Mouse (Mus musculus): ENCODE results near the gene Tnr. TPM values are rescaled to one million over a fixed set of nuclear protein-coding genes. Genes with fewer than 3 reads are reported as not detected.

Gene Tnr
- polyA plus RNA-seq, 1 experiment from 2014 or later, result 5.3 TPM

- H3K36me3 ChIP-seq, result no peaks in the 10 kb centered on the region
- no peak overlapping the region for H3K9ac ChIP-seq (replicated peaks)
- no peaks in the 10 kb centered on the region for H3K4me1 ChIP-seq
- ATAC-seq (ENCODE audit: low FRiP score), result no peak
- no peak overlapping the region for H3K27ac ChIP-seq (replicated peaks)
- H3K9me3 ChIP-seq (replicated peaks), result no peaks in the 10 kb centered on the region
- WGBS, result 67% methylated on average over 4 of the region's 4 CpGs
- no peaks in the 10 kb centered on the region for H3K27me3 ChIP-seq (replicated peaks)
- H3K4me3 ChIP-seq (replicated peaks), result no peak overlapping the region
- no peak overlapping the region for H3K4me2 ChIP-seq
Observed at GRCm38 (mm10) chr1:159730826-159731225, 207.3 kb downstream of the Tnr start.

- Histone ChIP-seq H3K9me3 (replicated peaks) (no peaks in the 10 kb centered on the region), H3K4me2 (no peak overlapping the region), H3K27me3 (replicated peaks) (no peaks in the 10 kb centered on the region), H3K36me3 (no peaks in the 10 kb centered on the region), H3K4me3 (replicated peaks) (no peak overlapping the region), H3K4me1 (no peaks in the 10 kb centered on the region), H3K9ac (replicated peaks) (no peak overlapping the region), H3K27ac (replicated peaks) (no peak overlapping the region)
- 94% methylated on average over 3 of the region's 3 CpGs for WGBS
- no peak for ATAC-seq (ENCODE audit: low FRiP score)
Observed at GRCm38 (mm10) chr1:159735099-159735498, 211.5 kb downstream of the Tnr start.

- H3K4me2 ChIP-seq, result no peak overlapping the region
- H3K36me3 ChIP-seq, result no peaks in the 10 kb centered on the region
- no peaks in the 10 kb centered on the region for H3K9me3 ChIP-seq (replicated peaks)
- peaks cover 8% of the 10 kb centered on the region; the same call in 1 of the 2 replicates for H3K4me1 ChIP-seq
- 58% methylated on average over 3 of the region's 3 CpGs for WGBS
- H3K27me3 ChIP-seq (replicated peaks), result no peaks in the 10 kb centered on the region
- no peak overlapping the region for H3K27ac ChIP-seq (replicated peaks)
- no peak for ATAC-seq (ENCODE audit: low FRiP score)
- H3K4me3 ChIP-seq (replicated peaks), result no peak overlapping the region
- H3K9ac ChIP-seq (replicated peaks), result no peak overlapping the region
Observed at GRCm38 (mm10) chr1:159739478-159739877, 215.9 kb downstream of the Tnr start.

GRCm38 (mm10) chr1:159741237-159742002 lies 217.9 kb downstream of the Tnr start:
- H3K4me3 ChIP-seq (replicated peaks), result no peak overlapping the region
- H3K9me3 ChIP-seq (replicated peaks), result no peaks in the 10 kb centered on the region
- WGBS, result 62% methylated on average over 3 of the region's 3 CpGs
- no peaks in the 10 kb centered on the region for H3K36me3 ChIP-seq
- H3K9ac ChIP-seq (replicated peaks), result no peak overlapping the region
- no peaks in the 10 kb centered on the region for H3K27me3 ChIP-seq (replicated peaks)
- ATAC-seq (ENCODE audit: low FRiP score), result no peak
- no peak overlapping the region for H3K27ac ChIP-seq (replicated peaks)
- H3K4me2 ChIP-seq, result no peak overlapping the region
- peaks cover 8% of the 10 kb centered on the region; the same call in 1 of the 2 replicates for H3K4me1 ChIP-seq

- no peak overlapping the region for H3K4me3 ChIP-seq (replicated peaks)
- H3K36me3 ChIP-seq, result no peaks in the 10 kb centered on the region
- H3K9me3 ChIP-seq (replicated peaks), result no peaks in the 10 kb centered on the region
- no peak overlapping the region for H3K9ac ChIP-seq (replicated peaks)
- peaks cover 8% of the 10 kb centered on the region; the same call in 1 of the 2 replicates for H3K4me1 ChIP-seq
- no peak for ATAC-seq (ENCODE audit: low FRiP score)
- no peaks in the 10 kb centered on the region for H3K27me3 ChIP-seq (replicated peaks)
- no peak overlapping the region for H3K4me2 ChIP-seq
- no peak overlapping the region for H3K27ac ChIP-seq (replicated peaks)
- WGBS, result 50% methylated on average over 3 of the region's 3 CpGs
Observed at GRCm38 (mm10) chr1:159742003-159742274, 218.4 kb downstream of the Tnr start.

- Histone ChIP-seq H3K36me3 (no peaks in the 10 kb centered on the region), H3K27me3 (replicated peaks) (no peaks in the 10 kb centered on the region), H3K4me2 (no peak overlapping the region), H3K27ac (replicated peaks) (no peak overlapping the region), H3K4me1 (peaks cover 8% of the 10 kb centered on the region; the same call in 1 of the 2 replicates), H3K9me3 (replicated peaks) (no peaks in the 10 kb centered on the region), H3K9ac (replicated peaks) (no peak overlapping the region), H3K4me3 (replicated peaks) (no peak overlapping the region)
- 92% methylated on average over 2 of the region's 2 CpGs for WGBS
- no peak for ATAC-seq (ENCODE audit: low FRiP score)
Observed at GRCm38 (mm10) chr1:159743744-159744253, 220.2 kb downstream of the Tnr start.

- no peak overlapping the region for H3K4me3 ChIP-seq (replicated peaks)
- no peaks in the 10 kb centered on the region for H3K9me3 ChIP-seq (replicated peaks)
- no peak overlapping the region for H3K27ac ChIP-seq (replicated peaks)
- H3K27me3 ChIP-seq (replicated peaks), result no peaks in the 10 kb centered on the region
- peaks cover 8% of the 10 kb centered on the region; the same call in 1 of the 2 replicates for H3K4me1 ChIP-seq
- 68% methylated on average over 2 of the region's 2 CpGs for WGBS
- H3K9ac ChIP-seq (replicated peaks), result no peak overlapping the region
- no peak overlapping the region for H3K4me2 ChIP-seq
- no peaks in the 10 kb centered on the region for H3K36me3 ChIP-seq
- no peak for ATAC-seq (ENCODE audit: low FRiP score)
Observed at GRCm38 (mm10) chr1:159745311-159745710, 221.7 kb downstream of the Tnr start.

- ATAC-seq (ENCODE audit: low FRiP score), result no peak
- no peak overlapping the region for H3K27ac ChIP-seq (replicated peaks)
- H3K9me3 ChIP-seq (replicated peaks), result no peaks in the 10 kb centered on the region
- no peak overlapping the region for H3K9ac ChIP-seq (replicated peaks)
- WGBS, result 82% methylated on average over 7 of the region's 7 CpGs
- H3K4me1 ChIP-seq, result no peaks in the 10 kb centered on the region
- no peak overlapping the region for H3K4me3 ChIP-seq (replicated peaks)
- no peak overlapping the region for H3K4me2 ChIP-seq
- H3K27me3 ChIP-seq (replicated peaks), result no peaks in the 10 kb centered on the region
- H3K36me3 ChIP-seq, result no peaks in the 10 kb centered on the region
Observed at GRCm38 (mm10) chr1:159747969-159748368, 224.4 kb downstream of the Tnr start.

GRCm38 (mm10) chr1:159750411-159750810 lies 226.8 kb downstream of the Tnr start:
- Histone ChIP-seq H3K4me3 (replicated peaks) (no peak overlapping the region), H3K36me3 (no peaks in the 10 kb centered on the region), H3K9ac (replicated peaks) (no peak overlapping the region), H3K27ac (replicated peaks) (no peak overlapping the region), H3K4me1 (no peaks in the 10 kb centered on the region), H3K9me3 (replicated peaks) (no peaks in the 10 kb centered on the region), H3K27me3 (replicated peaks) (no peaks in the 10 kb centered on the region), H3K4me2 (no peak overlapping the region)
- 47% methylated on average over 5 of the region's 5 CpGs for WGBS
- no peak for ATAC-seq (ENCODE audit: low FRiP score)

- no peak for ATAC-seq (ENCODE audit: low FRiP score)
- no peaks in the 10 kb centered on the region for H3K27me3 ChIP-seq (replicated peaks)
- no peaks in the 10 kb centered on the region for H3K9me3 ChIP-seq (replicated peaks)
- no peak overlapping the region for H3K4me2 ChIP-seq
- no peaks in the 10 kb centered on the region for H3K36me3 ChIP-seq
- no peak overlapping the region for H3K9ac ChIP-seq (replicated peaks)
- no peak overlapping the region for H3K4me3 ChIP-seq (replicated peaks)
- H3K27ac ChIP-seq (replicated peaks), result no peak overlapping the region
- 24% methylated on average over 6 of the region's 6 CpGs for WGBS
- H3K4me1 ChIP-seq, result no peaks in the 10 kb centered on the region
Observed at GRCm38 (mm10) chr1:159750876-159751275, 227.3 kb downstream of the Tnr start.

- Histone ChIP-seq H3K27ac (replicated peaks) (no peak overlapping the region), H3K4me3 (replicated peaks) (no peak overlapping the region), H3K9me3 (replicated peaks) (no peaks in the 10 kb centered on the region), H3K36me3 (no peaks in the 10 kb centered on the region), H3K4me1 (peaks cover 3% of the 10 kb centered on the region), H3K27me3 (replicated peaks) (no peaks in the 10 kb centered on the region), H3K9ac (replicated peaks) (no peak overlapping the region), H3K4me2 (no peak overlapping the region)
- no peak; the same call in 1 of the 2 replicates for ATAC-seq (ENCODE audit: low FRiP score)
Observed at GRCm38 (mm10) chr1:159760970-159761369, 237.4 kb downstream of the Tnr start.

- ATAC-seq (ENCODE audit: low FRiP score), result no peak
- Histone ChIP-seq H3K27me3 (replicated peaks) (no peaks in the 10 kb centered on the region), H3K9me3 (replicated peaks) (no peaks in the 10 kb centered on the region), H3K36me3 (no peaks in the 10 kb centered on the region), H3K4me1 (peaks cover 5% of the 10 kb centered on the region), H3K4me3 (replicated peaks) (no peak overlapping the region), H3K4me2 (no peak overlapping the region), H3K27ac (replicated peaks) (no peak overlapping the region), H3K9ac (replicated peaks) (no peak overlapping the region)
- 40% methylated on average over 2 of the region's 2 CpGs for WGBS
Observed at GRCm38 (mm10) chr1:159763901-159764300, 240.3 kb downstream of the Tnr start.
